Mouse (Mus musculus) thymus, postnatal 36 days (tissue): ENCODE data around the gene Olfr1271.
"Not testable (repeated sequence)": the region's sequence is repeated elsewhere in the genome, so short reads cannot be mapped to it uniquely, and the experiment has no call there.

ENCODE experiments used
- DNase-seq, 2 experiments: peaks; one replicate each; pipeline ENCODE4 v3.0.0; 2022; ENCODE audit warnings: mixed read lengths in 2 of 2

Olfr1271 gene

GRCm38 (mm10) chr2:90270932-90271331, at the start of gene Olfr1271:
TSS of gene Olfr1271 (minus strand) at chr2:90271032.
- no peak for DNase-seq

- DNase-seq, result no peak
Measured at GRCm38 (mm10) chr2:90292741-90293140, 21.9 kb upstream of the Olfr1271 start, which contains the start of gene Olfr1272. TSS of gene Olfr1272 (minus strand) at chr2:90292841.

GRCm38 (mm10) chr2:90257492-90257891, 13.3 kb downstream of the Olfr1271 start, which contains the start of gene Olfr142:
TSS of gene Olfr142 (minus strand) at chr2:90257592.
- DNase-seq, result no peak

- not testable (repeated sequence) for DNase-seq
Measured at GRCm38 (mm10) chr2:90224393-90224792, 46.4 kb downstream of the Olfr1271 start, which contains the start of gene Olfr1506. TSS of gene Olfr1506 (minus strand) at chr2:90224493.
